Mouse (Mus musculus) hindlimb bud, embryonic 11.5 days (tissue): Measurements from ENCODE around the gene Fntb.
A peak's percentile ranks its signal among the peaks of the same experiment; 100 is the strongest.
"Not testable (repeated sequence)": the region's sequence is repeated elsewhere in the genome, so short reads cannot be mapped to it uniquely, and the experiment has no call there.

ENCODE experiments used
- DNase-seq: peaks from one replicate; pipeline ENCODE4 v3.0.0-alpha.2; 2012; ENCODE audit warnings: low read depth, low spot score; ENCODE audit errors: extremely low spot score

The Fntb gene

DNA sequence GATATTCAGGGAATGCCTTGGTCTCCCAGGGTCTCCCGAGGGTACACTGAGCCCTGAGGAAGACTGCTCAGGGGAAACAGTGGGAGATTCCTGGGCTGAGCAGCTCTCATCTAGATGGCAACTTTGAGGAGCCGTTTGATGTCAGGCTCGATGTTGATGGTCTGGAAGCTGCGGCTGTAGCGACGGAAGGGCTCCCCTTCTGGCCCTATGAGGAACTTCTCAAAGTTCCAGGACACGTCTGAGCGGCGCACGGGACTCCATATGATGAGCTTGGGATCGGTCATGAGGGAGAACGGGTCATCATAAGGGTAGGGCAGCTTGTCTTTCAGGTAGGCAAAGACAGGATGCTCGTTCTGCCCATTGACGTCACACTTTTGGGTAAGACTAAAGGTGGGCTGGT is 27.2 kb downstream of the Fntb start:
- DNase-seq, result not testable (repeated sequence)

DNA sequence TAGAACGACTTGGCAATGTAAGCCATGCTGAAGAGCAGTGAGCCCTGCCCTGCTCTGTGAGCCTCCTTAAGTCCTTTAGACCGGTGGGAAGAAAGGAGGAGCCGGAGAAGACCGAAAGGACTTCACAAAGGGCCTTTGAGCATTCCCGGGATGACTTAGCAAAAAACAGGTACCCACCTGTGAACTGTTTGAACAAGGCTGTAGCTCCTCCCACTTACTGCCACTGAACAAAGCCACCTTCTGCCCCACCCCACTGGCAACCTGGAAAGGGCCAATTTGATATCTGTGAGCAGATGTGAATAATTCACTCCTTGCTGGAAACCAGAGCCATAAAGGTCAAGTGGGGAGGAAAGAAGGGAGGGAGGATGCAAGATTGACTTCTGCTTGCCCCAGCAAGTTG is 30.0 kb downstream of the Fntb start, which contains the start of gene Gpx2:
Gene Gpx2 (minus strand): TSS at position 205 of the 400 bp plus-strand sequence.
- no peak for DNase-seq

DNA sequence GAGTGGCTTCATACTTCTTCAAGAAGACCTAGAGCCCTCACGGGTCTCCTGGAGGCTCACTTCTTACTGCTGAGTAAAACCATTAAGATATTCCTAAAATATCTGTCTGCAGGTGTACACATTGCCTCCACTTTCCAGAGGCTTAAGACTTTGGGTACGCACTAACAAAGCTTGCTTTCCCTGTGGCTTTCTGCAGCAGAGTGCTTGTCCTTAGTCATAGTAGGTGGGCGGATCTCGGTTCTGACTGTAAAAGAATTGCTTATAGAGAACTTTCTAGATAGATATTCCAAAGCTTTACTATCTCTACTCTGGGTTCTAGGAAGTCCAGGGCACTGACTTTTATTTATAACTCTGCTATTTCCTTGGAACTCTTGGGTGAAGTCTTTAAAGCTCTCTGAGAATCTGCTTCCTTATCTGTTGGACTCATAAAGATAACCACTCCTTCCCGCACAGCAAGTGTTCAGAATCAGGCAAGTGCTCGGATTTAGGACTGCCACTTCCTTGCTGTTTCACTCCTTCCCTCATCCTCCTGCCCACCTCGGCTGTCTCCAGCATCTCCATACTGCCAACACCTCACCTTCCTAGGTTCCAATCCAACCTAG is 31.6 kb downstream of the Fntb start:
- no peak for DNase-seq

DNA sequence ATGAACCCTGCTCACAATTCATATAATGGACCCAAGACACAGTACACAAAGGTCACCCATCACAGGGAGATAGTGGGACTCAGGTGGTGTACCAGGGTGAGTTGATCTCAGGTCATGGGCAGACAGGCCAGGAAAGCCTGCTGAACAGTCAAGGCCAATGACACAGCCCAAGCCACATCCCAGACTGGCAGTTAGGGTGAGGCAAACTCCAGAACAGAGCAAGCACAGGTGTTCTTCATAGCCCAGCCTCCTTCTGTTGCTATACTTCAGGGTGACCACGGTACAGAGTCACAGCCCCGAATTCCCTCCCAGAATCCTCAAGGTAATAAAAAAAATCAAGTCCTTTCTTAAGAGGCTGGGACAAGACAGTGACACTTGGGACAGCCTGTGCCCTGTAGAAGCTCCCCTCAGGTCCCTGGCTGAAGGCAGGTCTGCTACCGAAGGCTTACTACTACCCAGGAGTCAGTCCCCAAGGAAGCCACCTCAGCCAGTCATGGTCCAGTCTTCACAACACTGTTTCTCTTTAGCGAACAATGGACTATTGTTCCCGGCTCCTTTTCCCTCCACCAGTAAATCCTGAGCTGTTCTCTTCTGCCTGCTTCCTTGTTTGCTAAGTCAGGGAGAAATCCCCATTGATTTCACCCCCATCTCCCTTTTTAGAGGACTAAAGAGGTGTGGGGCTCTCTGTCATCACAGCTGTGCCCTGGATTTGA is 32.8 kb downstream of the Fntb start:
- DNase-seq, result no peak

DNA sequence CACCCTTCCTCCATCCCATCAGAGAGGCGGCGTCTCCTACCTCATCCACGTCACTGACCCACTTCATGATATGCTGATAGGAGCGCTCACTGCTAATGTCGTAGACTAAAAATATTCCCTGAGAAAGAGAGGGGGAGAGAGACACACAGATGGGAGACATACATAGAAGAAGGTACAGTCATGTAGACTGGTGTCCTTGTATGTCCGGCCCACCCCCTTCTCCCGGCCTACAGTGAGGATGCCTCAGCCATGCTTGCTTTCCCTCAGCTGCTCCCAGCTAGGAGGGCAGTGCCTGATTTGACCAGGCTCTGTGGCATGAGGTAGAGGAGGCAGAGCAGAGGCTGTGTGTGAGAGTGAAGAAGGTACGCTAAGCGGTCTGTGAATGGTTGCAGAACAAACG is 37.6 kb downstream of the Fntb start:
- no peak for DNase-seq

DNA sequence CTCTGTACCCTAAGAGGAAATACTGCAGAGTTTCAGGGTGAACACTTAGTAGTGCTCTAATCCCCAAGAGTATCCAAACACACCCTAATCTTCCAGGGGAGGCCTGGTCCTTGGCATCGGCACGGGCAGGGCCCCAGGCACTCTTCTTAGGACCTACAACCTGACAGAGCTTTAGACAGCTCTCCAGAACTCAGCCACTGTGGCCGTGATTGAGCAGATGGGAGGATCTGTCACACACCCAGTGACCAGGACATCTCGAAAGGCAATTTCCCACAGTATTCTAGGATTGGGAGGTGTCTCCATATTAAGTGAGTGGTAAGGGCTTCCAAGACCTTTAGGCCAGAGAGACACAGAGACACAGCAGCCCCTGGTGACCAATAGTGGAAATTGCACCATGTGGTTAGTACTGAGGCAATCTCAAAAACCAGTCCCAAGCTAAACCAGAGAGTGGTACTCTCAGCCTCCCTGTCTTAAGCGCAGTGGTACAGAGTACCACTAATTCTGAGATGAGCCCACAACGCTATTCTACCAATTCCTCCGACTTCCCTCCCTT is 38.4 kb downstream of the Fntb start:
- DNase-seq, result peak; percentile 24

DNA sequence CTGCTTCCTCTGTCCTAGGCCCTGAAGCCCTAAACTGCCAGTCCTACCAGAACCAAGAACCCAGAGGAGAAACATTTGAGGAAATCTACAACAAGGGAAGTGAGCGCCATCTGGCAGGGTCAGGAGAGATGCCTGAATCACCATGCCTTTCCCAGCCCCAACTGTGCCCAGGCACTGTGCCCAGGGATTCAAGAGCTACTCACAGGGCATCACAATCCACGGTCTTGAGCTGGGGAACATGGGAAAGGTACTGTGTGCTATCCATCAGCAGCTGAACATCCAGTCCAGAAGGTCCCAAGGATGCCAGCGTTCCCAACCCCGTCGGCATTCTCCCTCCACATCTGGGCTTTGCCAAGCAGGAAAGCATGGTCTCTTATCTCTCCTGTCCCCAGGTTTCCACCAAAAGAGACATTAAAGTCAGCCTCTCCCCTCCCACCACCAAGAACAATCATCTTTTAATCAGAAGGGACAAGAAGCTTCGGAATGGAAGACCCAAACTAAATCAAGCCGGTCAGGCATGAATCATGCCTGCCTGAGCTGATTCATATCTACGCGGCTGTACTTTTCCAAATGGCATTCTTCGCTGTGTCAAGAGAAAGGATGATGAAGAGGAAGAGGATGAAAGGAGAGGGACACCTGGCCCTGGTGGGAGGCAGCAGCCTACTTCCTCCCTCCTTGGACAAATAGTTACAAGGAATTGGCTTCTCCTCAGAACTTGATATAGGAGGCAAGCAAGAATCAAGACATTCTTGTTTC is 39.8 kb downstream of the Fntb start:
- no peak for DNase-seq

DNA sequence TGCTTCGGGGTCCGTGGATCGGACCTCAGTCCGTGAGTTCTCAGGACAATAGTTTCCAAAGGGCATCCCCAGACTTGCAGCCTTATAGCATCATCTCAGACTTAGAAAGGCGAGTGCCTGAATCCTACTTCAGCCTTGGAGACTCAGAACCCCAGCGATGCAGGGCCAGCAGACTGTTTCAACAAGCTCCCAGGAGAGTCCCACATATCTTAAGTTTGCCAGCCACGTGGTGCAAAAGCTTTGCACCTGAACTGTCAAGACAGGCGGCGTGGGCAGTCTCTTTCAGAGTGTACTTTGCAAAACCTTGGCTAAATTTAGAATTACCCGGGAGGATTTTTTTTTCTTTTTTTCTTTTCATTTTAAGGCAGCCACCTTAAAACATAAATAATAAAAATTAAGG is 42.4 kb downstream of the Fntb start:
- no peak for DNase-seq

DNA sequence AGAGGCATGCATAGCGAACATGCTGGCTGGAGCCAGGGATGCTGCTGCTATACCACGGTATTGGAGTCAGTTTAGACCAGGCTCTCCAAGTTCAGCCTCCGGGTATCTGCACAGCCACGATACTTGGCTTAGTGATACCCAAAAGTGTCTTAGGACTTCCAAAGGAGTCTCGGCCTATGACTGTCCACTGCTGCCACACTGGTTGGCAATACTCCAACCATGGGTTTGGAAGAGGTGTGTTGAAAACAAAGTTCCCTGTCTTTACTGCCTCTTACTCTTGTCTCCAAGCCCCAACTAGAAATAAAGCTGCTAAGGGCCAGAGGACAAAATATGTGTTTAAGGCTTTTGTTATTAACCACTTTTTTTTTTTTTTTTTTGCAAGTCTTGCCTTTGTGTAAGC is 45.1 kb downstream of the Fntb start:
- no peak for DNase-seq

DNA sequence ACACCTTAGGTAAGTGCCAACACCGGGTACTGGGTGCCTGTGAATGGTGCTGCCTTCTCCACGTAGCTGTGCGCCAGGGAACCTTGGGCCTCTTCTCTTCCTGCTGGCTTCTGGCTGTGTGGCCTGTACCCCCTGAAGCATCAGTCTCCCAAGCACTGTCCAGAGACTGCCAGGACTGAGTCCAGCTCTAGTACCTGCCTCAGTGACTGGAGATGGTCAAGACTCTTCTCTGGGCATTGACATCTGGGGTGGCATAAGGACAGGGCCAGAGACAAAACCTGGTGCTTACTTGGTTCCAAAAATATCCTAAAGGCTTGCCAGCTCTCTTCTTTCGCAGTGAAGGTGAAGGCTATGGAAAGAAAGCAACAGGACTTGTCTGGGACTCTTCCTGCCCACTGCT is 45.6 kb downstream of the Fntb start:
- DNase-seq, result no peak

DNA sequence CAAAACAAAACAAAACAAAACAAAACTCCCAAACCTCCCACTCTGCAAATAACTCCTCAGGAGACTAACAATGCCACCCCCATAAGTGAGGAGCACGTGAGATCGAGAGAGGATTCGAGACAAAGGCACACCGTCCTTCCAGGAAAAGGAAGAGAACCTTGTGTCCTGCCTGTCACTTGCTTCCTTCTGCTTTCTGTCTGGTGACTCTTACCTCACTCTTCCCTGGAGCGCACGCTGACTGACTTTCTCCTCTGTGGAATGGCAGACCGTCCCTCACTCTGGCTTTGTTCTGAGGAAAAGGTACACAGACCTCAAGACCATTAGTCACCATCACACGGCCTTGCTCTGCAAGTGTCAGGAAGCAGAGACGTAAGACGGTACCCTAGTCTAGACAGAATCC is 48.2 kb downstream of the Fntb start:
- DNase-seq, result no peak

DNA sequence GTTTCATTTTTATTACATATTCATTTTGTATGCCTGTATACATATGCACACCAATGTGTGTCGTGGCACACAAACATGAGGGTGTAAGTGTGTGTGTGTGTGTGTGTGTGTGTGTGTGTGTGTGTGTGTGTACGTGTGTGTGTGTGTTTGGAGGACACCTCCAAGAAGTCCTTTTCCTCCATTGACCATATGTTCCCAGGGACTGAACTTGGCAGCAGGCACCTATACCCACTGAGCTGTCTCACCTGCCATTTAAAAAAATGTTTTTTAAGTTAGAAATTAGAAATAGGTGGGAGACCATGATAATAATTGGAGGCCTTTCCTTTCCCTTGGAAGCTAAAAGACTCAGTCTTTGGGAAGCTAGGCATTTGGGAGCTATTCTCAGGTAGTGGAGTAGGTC is 48.7 kb downstream of the Fntb start:
- DNase-seq, result no peak

DNA sequence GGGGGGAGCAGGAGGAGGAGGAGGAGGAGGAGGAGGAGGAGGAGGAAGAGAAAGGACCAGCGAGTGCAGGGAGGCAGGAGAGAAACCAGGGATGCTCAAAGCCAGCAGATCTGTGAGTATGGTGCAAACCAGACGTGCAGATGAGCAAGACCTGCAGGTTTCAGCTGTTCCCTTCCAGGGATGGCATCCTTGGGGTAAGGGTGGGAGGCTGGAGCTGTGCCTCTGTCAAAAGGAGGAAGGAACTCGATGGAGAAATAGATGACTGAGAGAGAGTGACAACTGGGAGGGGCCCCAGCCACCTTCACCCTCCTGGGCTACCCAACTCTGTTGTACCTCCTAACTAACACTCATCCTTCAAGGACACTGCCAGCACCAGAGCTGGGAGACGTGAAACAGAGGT is 51.3 kb downstream of the Fntb start:
- DNase-seq, result no peak

DNA sequence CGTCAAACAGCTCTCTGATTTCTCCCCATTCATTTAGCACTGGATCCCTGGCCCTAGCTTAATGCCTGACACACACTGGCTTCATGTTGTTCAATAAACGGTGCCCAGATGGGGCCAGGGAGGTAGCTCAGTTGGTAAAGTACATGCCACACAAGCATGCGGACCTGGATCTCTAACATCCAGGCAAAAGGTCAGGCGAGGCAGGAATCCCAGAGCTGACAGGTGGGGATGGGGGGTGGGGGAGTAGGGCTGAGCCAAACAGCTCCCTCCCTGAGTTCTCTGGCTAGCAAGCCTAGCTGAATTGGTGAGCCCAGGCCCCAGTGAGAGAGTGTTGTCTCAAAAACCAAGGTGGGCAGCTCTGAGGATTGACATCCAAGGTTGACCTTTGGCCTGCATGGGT is 51.8 kb downstream of the Fntb start:
- no peak for DNase-seq

DNA sequence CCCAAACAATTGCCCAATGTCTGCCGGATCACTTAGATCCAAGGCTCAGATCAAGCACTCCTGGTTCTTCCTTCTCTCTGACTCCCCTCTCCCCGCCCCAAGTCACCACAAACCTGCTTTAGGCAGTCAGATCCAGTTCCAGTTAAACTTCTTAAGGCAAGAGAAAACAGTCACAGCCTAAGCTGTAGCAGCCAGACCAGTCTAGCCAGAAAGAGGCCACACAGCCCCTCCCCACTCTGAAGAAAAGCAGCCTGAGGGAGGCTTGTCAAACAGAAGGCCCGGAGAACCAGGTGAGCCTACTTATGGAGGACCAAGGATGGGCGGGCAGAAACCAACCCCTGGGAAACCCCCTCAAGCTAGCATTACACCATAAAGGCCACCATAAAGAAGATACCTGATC is 52.7 kb downstream of the Fntb start:
- DNase-seq, result no peak

DNA sequence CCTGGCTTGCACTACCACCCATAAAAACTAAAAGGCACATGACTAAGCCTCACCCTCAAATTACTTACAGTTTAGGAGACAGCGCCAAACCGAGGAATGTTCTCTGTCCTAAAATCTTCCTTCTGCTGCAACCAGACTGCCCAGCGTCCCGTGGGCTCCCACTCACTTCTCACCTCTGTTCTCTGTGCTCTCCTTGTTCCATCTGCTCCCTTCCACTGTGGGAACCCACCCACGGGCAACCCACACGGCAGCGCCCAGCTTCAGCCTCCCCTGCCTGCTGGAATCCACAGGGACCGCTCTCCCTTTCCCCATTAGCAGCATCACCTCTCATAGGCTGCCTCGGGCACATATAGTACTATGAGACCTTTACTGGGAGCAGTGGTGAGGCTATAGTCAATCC is 53.5 kb downstream of the Fntb start:
- no peak for DNase-seq

DNA sequence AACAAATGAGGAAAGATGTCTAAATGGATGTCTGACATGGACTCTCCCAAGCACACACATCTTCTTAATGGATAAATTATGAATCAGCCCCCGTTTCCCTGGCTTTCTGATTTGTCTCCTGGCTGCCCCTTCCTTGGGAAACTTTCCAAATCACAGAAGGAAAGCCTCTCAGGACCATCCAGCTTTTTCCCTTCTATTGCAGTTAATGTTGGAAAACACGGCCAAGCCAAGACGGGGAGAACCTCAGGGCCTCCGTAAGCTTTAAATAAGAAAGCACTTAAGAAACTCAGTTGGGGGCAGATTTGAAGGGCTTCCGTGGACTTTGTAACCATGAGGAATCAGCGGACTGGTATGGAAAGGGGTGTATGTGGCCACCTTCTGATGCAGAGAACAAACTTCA is 54.4 kb downstream of the Fntb start:
- no peak for DNase-seq

DNA sequence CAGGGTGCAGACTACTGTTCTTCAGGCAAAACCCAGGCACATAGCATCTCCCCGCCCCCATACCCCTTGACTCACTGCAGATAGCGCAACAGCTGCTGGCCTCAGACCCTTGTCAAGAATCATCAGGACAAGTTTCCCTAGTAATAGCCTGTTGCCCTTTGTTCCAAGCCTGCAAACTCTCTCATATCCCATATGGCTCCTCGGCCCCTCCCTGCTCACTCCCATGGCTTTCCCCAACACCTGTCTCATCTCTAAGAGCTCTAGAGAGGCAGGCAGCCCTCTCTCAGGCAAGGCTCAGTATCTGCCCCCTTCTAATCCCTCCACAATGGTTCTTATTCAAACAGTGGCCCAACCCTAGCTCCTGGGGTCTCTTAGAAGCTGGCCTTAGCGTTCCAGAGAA is 55.2 kb downstream of the Fntb start:
- DNase-seq, result no peak

DNA sequence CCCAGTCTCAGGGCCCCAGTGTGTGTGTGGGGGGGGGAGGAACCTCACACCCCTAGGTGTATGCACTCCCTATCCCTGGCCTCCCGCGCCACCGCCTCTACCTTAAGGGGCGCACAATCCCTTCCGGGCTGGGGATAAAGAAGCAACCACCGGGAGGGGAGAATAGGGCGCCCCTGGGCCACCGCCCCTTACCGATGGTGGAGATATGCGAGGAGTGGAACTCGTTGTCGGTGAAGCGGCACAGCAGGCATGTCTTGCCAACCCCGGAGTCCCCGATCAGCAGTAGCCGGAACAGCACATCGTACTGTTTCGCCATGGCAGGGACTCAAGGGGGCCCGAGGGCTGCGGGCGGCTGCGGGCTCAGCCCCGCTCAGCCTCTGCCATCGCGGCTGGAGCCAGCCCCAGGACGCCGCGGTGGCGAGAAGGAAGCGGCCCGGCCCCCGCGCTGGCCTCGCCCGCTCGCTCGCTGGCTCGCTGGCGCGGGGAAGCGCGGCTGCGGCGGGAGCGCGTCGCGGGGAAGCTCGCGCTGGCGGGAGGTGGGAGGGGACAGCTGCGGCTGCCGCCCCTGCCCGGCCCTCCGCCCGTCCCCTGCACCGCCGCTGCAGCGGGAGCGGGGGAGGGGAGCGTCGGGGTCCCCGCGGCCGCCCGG is 56.7 kb downstream of the Fntb start:
- DNase-seq, result no peak

DNA sequence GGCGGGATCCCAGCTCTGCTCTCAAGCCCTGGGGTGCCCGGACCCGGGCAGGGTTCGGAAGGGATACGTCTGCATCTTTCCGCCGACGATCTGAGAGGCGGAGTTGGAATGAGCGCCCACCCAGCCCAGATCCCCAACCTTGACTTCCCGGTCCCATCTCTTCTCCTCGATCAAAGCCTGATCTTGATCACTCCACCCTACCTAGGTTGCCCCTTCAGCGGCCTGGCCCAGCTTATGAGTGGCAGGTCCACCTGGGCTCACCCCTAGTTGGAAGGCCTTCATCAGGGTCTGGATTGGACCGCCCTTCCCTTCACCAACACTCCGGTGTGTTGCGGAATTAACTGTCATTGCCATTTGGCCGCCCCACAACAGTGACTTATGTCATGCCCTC is 57.3 kb downstream of the Fntb start, which contains the start of gene Rab15:
Gene Rab15 (minus strand): TSS at position 258 of the 391 bp plus-strand sequence.
- no peak for DNase-seq

DNA sequence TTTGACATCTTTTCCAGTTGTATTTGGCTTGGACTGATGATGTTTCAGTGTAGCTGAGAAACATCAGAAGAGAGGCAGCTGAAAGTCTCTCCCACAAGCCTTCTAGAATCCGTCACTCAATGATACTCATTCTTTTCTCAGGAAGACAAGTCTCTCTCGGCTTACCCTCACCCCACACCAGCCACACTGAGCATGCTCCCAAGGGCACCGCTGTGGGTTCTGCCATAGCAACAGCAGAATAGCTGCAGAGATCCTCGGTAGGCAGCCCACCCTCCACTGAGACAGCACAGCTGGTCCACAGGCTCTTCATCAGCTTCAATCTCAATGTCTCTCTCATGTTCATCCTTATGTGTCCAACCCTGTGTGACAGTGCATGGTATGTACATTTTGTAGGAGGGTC is 59.9 kb downstream of the Fntb start:
- DNase-seq, result no peak
